Mouse (Mus musculus) kidney, postnatal 14 days (tissue): ENCODE results near the gene 4930467E23Rik.
"Not testable (repeated sequence)": the region's sequence is repeated elsewhere in the genome, so short reads cannot be mapped to it uniquely, and the experiment has no call there.

ENCODE experiments used
- DNase-seq: peaks from one replicate; pipeline ENCODE4 v3.0.0; 2022; ENCODE audit warnings: mixed read lengths

The 4930467E23Rik gene

GRCm38 (mm10) chr8:19729276-19729675 lies at the start of gene 4930467E23Rik:
TSS of gene 4930467E23Rik (plus strand) at chr8:19729576.
- DNase-seq: not testable (repeated sequence)

GRCm38 (mm10) chr8:19682311-19682710 lies 47.1 kb upstream of the 4930467E23Rik start:
- not testable (repeated sequence) for DNase-seq

- not testable (repeated sequence) for DNase-seq
These were observed 43.9 kb upstream of the 4930467E23Rik start for GRCm38 (mm10) chr8:19685476-19685875.

GRCm38 (mm10) chr8:19688802-19689525 lies 40.4 kb upstream of the 4930467E23Rik start:
- DNase-seq: not testable (repeated sequence)

GRCm38 (mm10) chr8:19689745-19690144 lies 39.6 kb upstream of the 4930467E23Rik start:
- DNase-seq: not testable (repeated sequence)

DNA sequence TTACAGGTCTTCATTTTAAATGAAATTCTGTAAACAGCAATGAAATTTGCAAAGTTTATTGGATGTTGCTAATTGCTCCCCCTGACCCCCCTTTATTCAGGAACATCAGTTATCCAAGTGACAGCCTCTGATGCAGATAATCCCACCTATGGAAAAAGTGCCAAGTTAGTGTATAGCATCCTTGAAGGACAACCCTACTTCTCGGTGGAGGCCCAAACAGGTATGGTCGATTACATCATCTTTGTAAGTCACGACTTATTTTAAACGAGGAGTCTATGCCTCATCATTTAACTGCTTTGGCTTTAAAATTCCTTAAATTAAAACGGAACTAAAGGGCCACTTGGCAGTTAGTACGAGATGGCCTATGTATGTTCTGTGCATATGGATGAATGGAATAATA lies 38.0 kb upstream of the 4930467E23Rik start:
- not testable (repeated sequence) for DNase-seq

DNA sequence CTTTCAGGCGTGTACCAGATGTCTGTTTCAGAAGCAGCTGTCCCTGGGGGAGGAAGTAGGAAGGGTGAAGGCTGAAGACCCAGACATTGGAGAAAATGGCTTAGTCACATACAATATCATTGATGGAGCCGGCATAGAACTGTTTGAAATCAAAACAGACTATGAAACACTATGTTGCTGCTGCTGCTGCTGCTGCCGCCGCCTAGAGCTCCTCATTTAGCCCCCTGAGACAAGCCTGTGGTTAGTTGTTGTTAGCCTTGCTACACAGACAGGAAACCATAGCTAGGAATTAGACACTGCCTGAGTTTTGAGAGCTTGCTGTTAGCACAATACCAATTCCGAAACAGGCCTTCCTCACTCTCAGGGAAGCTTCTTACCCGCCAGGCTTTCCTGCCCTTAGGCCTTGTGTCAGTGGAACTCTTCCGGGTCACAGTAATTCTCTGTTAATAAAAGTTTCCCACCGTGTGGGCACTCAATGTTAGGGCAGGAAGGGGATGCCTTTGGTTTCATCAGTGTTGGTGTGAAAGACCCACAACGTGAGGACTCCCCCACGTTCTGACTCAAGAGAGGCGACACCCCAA lies 31.8 kb upstream of the 4930467E23Rik start:
- DNase-seq: not testable (repeated sequence)

GRCm38 (mm10) chr8:19698123-19698522 lies 31.3 kb upstream of the 4930467E23Rik start:
- DNase-seq: not testable (repeated sequence)

- peak; percentile 68 for DNase-seq
These were observed 30.7 kb upstream of the 4930467E23Rik start for GRCm38 (mm10) chr8:19698722-19699121.

GRCm38 (mm10) chr8:19701326-19701725 lies 28.1 kb upstream of the 4930467E23Rik start:
- not testable (repeated sequence) for DNase-seq

DNA sequence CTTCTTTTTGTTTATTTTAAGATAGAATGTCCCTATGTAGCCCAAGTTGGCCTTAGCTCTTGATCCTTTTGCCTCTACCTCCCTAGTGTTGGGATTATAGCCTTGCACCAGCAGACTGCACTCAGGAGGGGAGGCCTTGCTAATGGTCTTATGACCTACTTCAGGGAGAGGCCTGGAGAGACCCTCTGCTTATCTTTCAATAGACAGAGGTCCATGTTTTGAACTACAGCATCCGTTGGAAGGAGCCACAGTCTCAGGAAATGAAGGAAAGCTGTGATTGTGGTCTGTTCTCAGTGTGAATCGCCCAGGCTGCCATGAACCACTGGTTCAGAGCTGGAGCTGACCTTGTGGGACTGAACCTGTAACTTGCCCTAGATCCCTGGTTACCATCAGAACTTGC lies 27.1 kb upstream of the 4930467E23Rik start:
- DNase-seq: not testable (repeated sequence)

DNA sequence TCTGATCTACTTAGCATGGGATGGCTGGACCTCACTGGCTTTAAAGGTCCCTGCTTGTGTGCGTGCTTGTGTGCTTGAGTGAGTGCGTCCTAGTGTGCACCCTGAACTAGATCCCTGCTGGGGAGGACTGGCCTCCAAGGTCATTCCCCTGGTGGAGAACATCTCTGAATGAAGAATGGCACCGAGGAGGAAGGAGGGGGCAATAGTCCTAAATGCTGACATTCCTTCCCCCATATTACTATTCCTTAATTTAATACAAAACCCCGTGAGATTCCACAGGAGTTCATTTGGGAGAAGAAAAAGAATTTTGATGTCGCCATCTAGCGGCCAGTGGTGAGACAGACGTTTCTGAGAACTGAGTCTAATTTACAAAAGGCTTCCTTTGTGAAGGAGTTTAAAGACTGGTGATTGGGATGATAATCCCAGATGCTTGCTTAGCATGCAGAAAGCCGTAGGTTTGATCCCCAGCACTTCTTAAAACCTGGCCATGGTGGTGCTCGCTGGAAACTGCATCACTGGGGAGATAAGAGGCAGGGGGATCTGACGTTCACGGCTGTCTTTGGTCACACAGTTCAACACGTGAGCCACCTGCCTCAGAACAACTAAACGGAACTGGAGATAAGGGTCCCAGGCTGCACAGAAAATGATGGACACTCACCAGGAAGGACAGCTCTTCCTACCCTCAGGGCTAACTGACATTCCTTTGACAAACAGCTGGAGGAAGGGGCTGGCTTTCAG lies 26.2 kb upstream of the 4930467E23Rik start:
- peak; percentile 89 for DNase-seq

DNA sequence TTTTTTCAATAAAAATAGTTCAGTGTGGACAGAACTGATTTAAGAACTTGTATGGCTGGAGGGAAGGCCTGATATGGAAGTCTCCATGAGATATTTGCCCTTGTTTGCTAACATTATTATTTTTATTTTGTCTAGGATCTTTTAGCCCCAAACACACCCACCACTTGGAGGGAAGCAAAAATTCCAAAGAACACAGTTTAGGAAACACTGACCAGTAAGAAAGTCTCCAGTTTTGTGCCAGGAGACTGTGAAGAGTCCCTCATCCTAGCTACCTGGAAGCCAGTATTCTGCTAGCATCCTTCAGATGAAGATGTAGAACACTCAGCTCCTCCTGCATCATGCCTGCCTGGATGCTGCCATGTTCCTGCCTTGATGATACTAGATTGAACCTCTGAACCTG lies 25.5 kb upstream of the 4930467E23Rik start:
- DNase-seq: not testable (repeated sequence)

- peak; percentile 44 for DNase-seq
These were observed 24.7 kb upstream of the 4930467E23Rik start for GRCm38 (mm10) chr8:19704441-19705215.

- DNase-seq: not testable (repeated sequence)
These were observed 24.2 kb upstream of the 4930467E23Rik start for GRCm38 (mm10) chr8:19705216-19705600.

DNA sequence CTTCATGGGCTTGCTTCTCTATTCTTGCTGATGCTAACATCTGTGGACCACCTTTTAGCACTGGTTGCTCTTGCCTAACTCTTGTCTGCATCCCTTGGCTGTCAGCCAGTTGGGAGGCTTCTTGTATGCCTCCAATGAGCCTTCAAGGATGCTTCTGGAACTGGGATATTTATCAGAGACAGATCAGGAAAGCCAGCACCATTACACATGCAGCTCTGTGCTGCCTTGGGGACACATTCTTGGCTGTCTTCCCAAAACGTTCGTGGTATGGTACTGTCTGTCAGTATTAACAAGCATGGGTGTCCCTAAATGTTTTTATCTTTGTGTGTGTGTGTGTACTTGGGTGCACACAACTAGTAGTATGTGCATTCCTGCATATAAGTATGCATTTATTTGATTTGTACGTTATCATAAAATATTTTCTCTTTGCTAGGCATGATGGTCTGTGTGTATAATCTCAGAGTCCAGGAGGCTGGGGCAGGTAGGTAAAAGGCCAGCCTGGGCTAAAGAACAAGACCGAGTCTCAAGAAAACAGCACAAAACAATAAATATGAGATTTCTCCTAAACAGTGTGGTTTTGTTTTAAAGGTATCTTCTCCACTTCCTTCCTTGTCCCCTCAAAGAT lies 23.2 kb upstream of the 4930467E23Rik start:
- DNase-seq: not testable (repeated sequence)

- DNase-seq: peak; percentile 92
These were observed 22.2 kb upstream of the 4930467E23Rik start for GRCm38 (mm10) chr8:19706918-19707760.

DNA sequence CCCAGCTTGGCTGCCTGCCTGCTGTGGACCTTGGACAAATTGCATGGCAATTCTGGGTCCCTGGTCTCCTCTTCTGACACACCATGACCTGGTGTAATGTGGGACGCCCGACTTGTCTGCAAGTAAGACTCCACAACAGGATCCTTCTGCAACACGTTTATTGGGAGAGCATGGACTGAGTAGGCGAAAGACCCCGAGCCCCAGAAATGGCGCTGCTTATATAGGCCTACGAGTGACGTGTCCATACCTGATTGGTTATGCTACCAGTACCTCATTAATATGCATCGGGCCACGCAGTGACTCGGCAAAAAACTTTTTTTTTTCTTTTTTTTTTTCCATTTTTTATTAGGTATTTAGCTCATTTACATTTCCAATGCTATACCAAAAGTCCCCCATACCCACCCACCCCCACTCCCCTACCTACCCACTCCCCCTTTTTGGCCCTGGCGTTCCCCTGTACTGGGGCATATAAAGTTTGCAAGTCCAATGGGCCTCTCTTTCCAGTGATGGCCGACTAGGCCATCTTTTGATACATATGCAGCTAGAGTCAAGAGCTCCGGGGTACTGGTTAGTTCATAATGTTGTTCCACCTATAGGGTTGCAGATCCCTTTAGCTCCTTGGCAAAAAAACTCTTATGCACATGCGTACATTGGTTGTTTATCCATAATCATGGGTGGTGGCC lies 21.5 kb upstream of the 4930467E23Rik start:
- DNase-seq: peak; percentile 30

GRCm38 (mm10) chr8:19708976-19709375 lies 20.4 kb upstream of the 4930467E23Rik start:
- not testable (repeated sequence) for DNase-seq

- DNase-seq: peak; percentile 50
These were observed 19.9 kb upstream of the 4930467E23Rik start for GRCm38 (mm10) chr8:19709488-19709887.
